Mouse (Mus musculus) thymus, adult 2 months (tissue): Measurements from ENCODE around the gene Sumf1. TPM values are rescaled to one million over a fixed set of nuclear protein-coding genes. Genes with fewer than 3 reads are reported as not detected.

Experiments used
- DNase-seq: peaks from one replicate; pipeline ENCODE4 v3.0.0; 2021
- H3K27ac ChIP-seq: fragments of 200-500 bp; 2 replicates; pipeline ENCODE4 v1.5.1; 2012; ENCODE audit warnings: low read length, control low read depth; ENCODE audit not compliant: control insufficient read depth, insufficient read depth
- H3K27me3 ChIP-seq: fragments of 200-500 bp; 2 replicates; pipeline ENCODE4 v1.6.1; 2012; ENCODE audit warnings: mild to moderate bottlenecking, low read length, moderate library complexity, mixed read lengths; ENCODE audit not compliant: control insufficient read depth, insufficient read depth
- H3K36me3 ChIP-seq: fragments of 200-500 bp; 2 replicates; pipeline ENCODE4 v1.6.1; 2012; ENCODE audit warnings: mild to moderate bottlenecking, low read length, moderate library complexity; ENCODE audit not compliant: control insufficient read depth, insufficient read depth
- H3K4me1 ChIP-seq: fragments of 200-500 bp; replicated peaks from 2 replicates; pipeline ENCODE4 v1.6.1; 2012; ENCODE audit warnings: low read length; ENCODE audit not compliant: control insufficient read depth, insufficient read depth
- H3K4me3 ChIP-seq: fragments of 200-500 bp; 2 replicates; pipeline ENCODE4 v1.5.1; 2012; ENCODE audit warnings: mild to moderate bottlenecking, low read length, control low read depth, moderate library complexity; ENCODE audit not compliant: control insufficient read depth, insufficient read depth
- CTCF ChIP-seq: fragments of 200-500 bp; IDR thresholded peaks from 2 replicates; pipeline ENCODE4 v1.5.1; 2012; ENCODE audit warnings: mild to moderate bottlenecking, control low read depth, low read length, moderate library complexity, borderline replicate concordance; ENCODE audit not compliant: control insufficient read depth, poor library complexity, insufficient read depth; ENCODE audit errors: extremely low read depth
- POLR2A ChIP-seq: fragments of 200-500 bp; IDR thresholded peaks from 2 replicates; pipeline ENCODE4 v1.6.1; 2012; ENCODE audit warnings: mild to moderate bottlenecking, low read length, control low read depth, moderate library complexity; ENCODE audit not compliant: control insufficient read depth, poor library complexity, insufficient read depth; ENCODE audit errors: extremely low read depth
- WGBS: fragments of 180-500 bp; shearing (Covaris S2); methylation state at CpG from one replicate; pipeline ENCODE4 v1.1.7; 2018; 5-methylcytosine and 5-hydroxymethylcytosine counted together
- polyA plus RNA-seq: library from polyadenylated mRNA; depleted of rRNA; stranded (reverse); fragments of >200 nt; gene quantifications from 2 replicates; pipeline ENCODE4 v1.2.3, GENCODE M21; 2012

Sumf1 gene
- polyA plus RNA-seq, 1 experiment, result 17.8 TPM

DNA sequence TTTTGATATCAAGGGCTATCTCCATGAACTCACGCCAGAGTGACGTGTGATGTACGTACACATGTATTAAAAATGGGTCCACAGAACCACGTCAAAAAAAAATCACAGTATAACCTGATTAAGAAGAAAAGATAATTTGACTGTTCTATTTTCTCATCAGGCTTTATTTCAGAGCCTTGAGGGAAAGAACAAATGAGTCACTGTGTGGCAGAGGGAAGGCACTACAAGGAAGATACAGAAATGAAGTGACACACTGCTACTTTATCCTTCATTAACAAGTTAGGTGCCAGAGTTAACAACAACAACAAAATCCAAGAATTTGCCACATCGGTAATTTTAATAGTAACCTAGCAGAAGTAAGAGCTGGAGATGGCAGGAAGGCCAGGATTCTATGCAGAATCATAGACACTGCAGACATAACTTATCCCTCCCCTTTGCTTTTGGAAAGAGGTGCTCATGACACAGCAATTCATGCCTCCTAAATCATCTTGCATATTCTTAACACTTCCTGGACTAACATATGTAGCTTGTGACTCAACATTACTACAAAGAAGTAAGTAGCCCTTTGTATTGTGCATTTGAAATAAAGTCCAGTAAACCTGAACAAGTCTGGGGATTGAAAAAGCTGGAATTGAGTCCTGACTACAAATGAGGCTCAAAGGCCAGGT lies 53.0 kb downstream of the Sumf1 start:
- H3K4me1 ChIP-seq, result no peaks in the 10 kb centered on the region
- H3K4me3 ChIP-seq, result no peak overlapping the region
- TF ChIP-seq POLR2A (no peak), CTCF (no peak)
- H3K36me3 ChIP-seq, result no peaks in the 10 kb centered on the region
- H3K27me3 ChIP-seq, result no peaks in the 10 kb centered on the region
- H3K27ac ChIP-seq, result no peak overlapping the region
- 95% methylated on average over 5 of the region's 5 CpGs for WGBS
- DNase-seq, result no peak

DNA sequence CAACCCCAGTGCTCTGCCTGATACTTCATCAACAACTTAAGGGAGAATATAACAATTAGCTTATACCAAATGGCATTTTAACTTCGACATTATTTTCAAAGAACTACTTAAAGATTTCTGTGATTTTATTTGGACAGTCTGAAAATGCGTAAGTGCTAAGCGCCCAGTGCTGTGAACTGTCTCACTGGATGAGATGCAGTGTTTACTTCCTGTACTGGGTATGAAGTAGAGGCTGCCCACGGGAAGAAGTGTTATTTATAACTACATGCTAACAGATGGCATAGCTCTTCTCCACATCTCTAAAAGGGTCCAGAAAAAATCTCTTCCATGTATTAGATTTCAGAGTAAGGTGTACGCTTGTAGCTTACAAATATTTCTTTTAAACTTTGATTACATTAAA lies 54.7 kb downstream of the Sumf1 start:
- no peak overlapping the region for H3K27ac ChIP-seq
- H3K4me1 ChIP-seq, result no peaks in the 10 kb centered on the region
- whole genome bisulfite sequencing, result 78% methylated on average over 5 of the region's 5 CpGs
- TF ChIP-seq POLR2A (no peak), CTCF (no peak)
- DNase-seq, result no peak
- H3K4me3 ChIP-seq, result no peak overlapping the region
- H3K36me3 ChIP-seq, result no peaks in the 10 kb centered on the region
- no peaks in the 10 kb centered on the region for H3K27me3 ChIP-seq

DNA sequence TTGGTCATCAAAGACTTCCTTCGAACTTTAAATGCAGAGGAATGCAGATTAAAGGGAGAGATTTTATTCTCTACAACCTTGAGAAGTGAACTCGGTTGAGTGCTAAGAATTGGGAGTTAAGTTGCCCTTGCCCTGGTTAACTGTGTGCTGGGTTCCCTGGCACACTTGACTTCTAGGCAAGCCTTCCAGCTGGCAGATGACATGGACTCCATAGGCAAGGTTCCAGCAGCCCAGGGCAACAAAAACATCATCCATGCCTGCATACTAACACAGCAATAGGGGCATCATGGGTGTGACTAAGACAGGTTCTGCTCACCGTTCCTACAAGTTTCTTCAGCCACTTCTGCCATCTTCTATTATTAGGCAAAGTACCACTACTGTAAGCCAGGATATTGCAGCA lies 58.8 kb downstream of the Sumf1 start:
- Histone ChIP-seq H3K4me3 (no peak overlapping the region), H3K36me3 (no peaks in the 10 kb centered on the region), H3K4me1 (no peaks in the 10 kb centered on the region), H3K27me3 (no peaks in the 10 kb centered on the region), H3K27ac (no peak overlapping the region)
- no peak for DNase-seq
- no peak for TF ChIP-seq POLR2A
- no peak for TF ChIP-seq CTCF
- 97% methylated on average over 3 of the region's 3 CpGs for WGBS

GRCm38 (mm10) chr6:108125474-108125873 lies 59.9 kb downstream of the Sumf1 start:
- Histone ChIP-seq H3K4me3 (no peak overlapping the region), H3K4me1 (no peaks in the 10 kb centered on the region), H3K27ac (no peak overlapping the region), H3K27me3 (no peaks in the 10 kb centered on the region), H3K36me3 (no peaks in the 10 kb centered on the region)
- 93% methylated on average over 1 of the region's 1 CpGs for WGBS
- DNase-seq, result no peak
- TF ChIP-seq CTCF (no peak), POLR2A (no peak)

DNA sequence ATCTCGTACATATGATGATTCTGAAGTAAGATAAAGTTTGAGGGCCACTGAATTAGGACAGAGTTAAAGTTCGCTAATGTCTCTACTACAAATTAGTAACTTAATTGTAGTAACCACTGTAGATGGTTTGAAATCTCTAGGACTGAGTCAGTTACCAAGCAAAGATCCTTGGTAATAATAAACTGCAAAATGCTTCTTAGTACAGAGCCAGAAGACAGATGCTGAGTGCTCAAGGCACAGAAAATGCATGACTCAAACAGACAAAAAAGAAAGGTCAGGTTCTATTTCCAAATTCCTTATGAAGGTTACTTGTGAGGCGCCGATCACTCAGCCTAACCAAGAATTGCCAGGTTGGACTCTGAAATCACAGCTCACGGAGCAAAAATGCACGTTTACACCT lies 67.5 kb downstream of the Sumf1 start:
- H3K4me1 ChIP-seq, result no peaks in the 10 kb centered on the region
- no peaks in the 10 kb centered on the region for H3K36me3 ChIP-seq
- no peak for TF ChIP-seq POLR2A
- no peak for TF ChIP-seq CTCF
- 94% methylated on average over 6 of the region's 6 CpGs for WGBS
- no peak overlapping the region for H3K4me3 ChIP-seq
- no peak overlapping the region for H3K27ac ChIP-seq
- DNase-seq, result no peak
- no peaks in the 10 kb centered on the region for H3K27me3 ChIP-seq

GRCm38 (mm10) chr6:108114971-108115370 lies 70.4 kb downstream of the Sumf1 start:
- no peaks in the 10 kb centered on the region for H3K27me3 ChIP-seq
- H3K4me1 ChIP-seq, result no peaks in the 10 kb centered on the region
- TF ChIP-seq CTCF (no peak), POLR2A (no peak)
- no peaks in the 10 kb centered on the region for H3K36me3 ChIP-seq
- DNase-seq, result no peak
- 95% methylated on average over 1 of the region's 1 CpGs for WGBS
- no peak overlapping the region for H3K27ac ChIP-seq
- H3K4me3 ChIP-seq, result no peak overlapping the region

DNA sequence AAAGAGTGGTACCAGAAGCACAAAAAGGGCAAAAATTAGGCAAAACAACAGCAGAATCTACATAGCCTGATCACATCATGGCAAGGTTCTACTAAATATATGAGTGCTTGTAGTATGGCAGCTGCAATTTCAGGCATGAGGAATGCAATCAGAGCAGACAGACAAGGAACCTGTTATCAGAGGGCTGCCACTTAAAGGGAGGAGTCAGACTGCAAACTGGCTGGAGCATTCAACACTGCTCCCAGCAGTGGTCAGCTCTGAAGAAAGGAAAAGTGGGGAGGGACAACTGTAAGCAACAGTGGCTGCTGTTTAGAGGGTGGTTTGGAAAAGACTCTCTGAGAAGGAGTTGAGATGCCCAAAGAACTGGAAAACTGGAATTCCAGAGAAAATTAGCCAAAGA lies 73.7 kb downstream of the Sumf1 start:
- TF ChIP-seq CTCF (no peak), POLR2A (no peak)
- no peaks in the 10 kb centered on the region for H3K27me3 ChIP-seq
- no peak for DNase-seq
- H3K36me3 ChIP-seq, result no peaks in the 10 kb centered on the region
- H3K4me1 ChIP-seq, result no peaks in the 10 kb centered on the region
- H3K27ac ChIP-seq, result no peak overlapping the region
- no peak overlapping the region for H3K4me3 ChIP-seq
